Mouse (Mus musculus) liver, embryonic 14.5 days (tissue): ENCODE data around the gene Igfbp4.

Source experiments
- CTCF ChIP-seq: IDR thresholded peaks from 2 replicates; pipeline ENCODE4 v1.5.1; 2016; ENCODE audit warnings: antibody characterized with exemption, low read depth, control low read depth
- EP300 ChIP-seq: IDR thresholded peaks from 2 replicates; pipeline ENCODE4 v1.6.1; 2016; ENCODE audit warnings: antibody characterized with exemption, low read depth

- TF ChIP-seq CTCF (no peak), EP300 (no peak)
Observed at GRCm38 (mm10) chr11:99100215-99100614, 59.2 kb downstream of the Igfbp4 start.
